Mouse (Mus musculus) left cerebral cortex, adult 8-10 months (tissue): ENCODE data around the gene Sort1. TPM values are rescaled to one million over a fixed set of nuclear protein-coding genes. Genes with fewer than 3 reads are reported as not detected.

Experiments used
- DNase-seq, 2 experiments: peaks; one replicate each; pipeline ENCODE4 v3.0.0; 2022; ENCODE audit warnings: low spot score in 2 of 2
- total RNA-seq, 4 experiments: library from RNA; stranded (reverse); gene quantifications; 2 replicates each; pipeline ENCODE4 v1.2.4; 2022

Gene Sort1
- total RNA-seq, 4 experiments from 2014 or later = 273 to 299 (median 284) TPM

- DNase-seq = peak in 1 of 2 experiments; percentile 58
These were observed 43.4 kb downstream of the Sort1 start for GRCm38 (mm10) chr3:108327275-108327674.

- DNase-seq = no peak
These were observed 44.0 kb downstream of the Sort1 start for GRCm38 (mm10) chr3:108327916-108328315.

- no peak for DNase-seq
These were observed 44.6 kb downstream of the Sort1 start for GRCm38 (mm10) chr3:108328441-108328841.

GRCm38 (mm10) chr3:108330812-108331211 lies 46.9 kb downstream of the Sort1 start:
- DNase-seq = peak in 1 of 2 experiments; percentile 70

GRCm38 (mm10) chr3:108336878-108337277 lies 53.0 kb downstream of the Sort1 start:
- no peak for DNase-seq

GRCm38 (mm10) chr3:108341040-108341439 lies 57.2 kb downstream of the Sort1 start:
- no peak for DNase-seq

- DNase-seq = no peak
These were observed 58.3 kb downstream of the Sort1 start for GRCm38 (mm10) chr3:108342185-108342584.

- no peak for DNase-seq
These were observed 62.0 kb downstream of the Sort1 start for GRCm38 (mm10) chr3:108345855-108346254.

GRCm38 (mm10) chr3:108348376-108348775 lies 64.5 kb downstream of the Sort1 start:
- DNase-seq = no peak

GRCm38 (mm10) chr3:108355245-108355644 lies 71.4 kb downstream of the Sort1 start:
- DNase-seq = no peak

GRCm38 (mm10) chr3:108357051-108357450 lies 73.2 kb downstream of the Sort1 start:
- no peak for DNase-seq

GRCm38 (mm10) chr3:108358445-108358844 lies 74.6 kb downstream of the Sort1 start:
- DNase-seq = peak in 1 of 2 experiments; percentile 72

- no peak for DNase-seq
These were observed 77.0 kb downstream of the Sort1 start for GRCm38 (mm10) chr3:108360894-108361293.

- no peak for DNase-seq
These were observed 79.7 kb downstream of the Sort1 start for GRCm38 (mm10) chr3:108363626-108364025.

- DNase-seq = no peak
These were observed 80.6 kb downstream of the Sort1 start, which contains the start of gene Mybphl for GRCm38 (mm10) chr3:108364270-108364995. Gene Mybphl (plus strand): TSS chr3:108364911.

GRCm38 (mm10) chr3:108367173-108367572 lies 83.3 kb downstream of the Sort1 start:
- no peak for DNase-seq

- no peak for DNase-seq
These were observed 83.9 kb downstream of the Sort1 start for GRCm38 (mm10) chr3:108367828-108368227.

GRCm38 (mm10) chr3:108368721-108369120 lies 84.8 kb downstream of the Sort1 start:
- DNase-seq = no peak

- no peak for DNase-seq
These were observed 88.4 kb downstream of the Sort1 start for GRCm38 (mm10) chr3:108372274-108372673.

- no peak for DNase-seq
These were observed 88.8 kb downstream of the Sort1 start for GRCm38 (mm10) chr3:108372691-108373090.

- no peak for DNase-seq
These were observed 95.2 kb downstream of the Sort1 start for GRCm38 (mm10) chr3:108378875-108379663.

- no peak for DNase-seq
These were observed 96.8 kb downstream of the Sort1 start for GRCm38 (mm10) chr3:108380695-108381094.
